Mouse (Mus musculus): ENCODE measurements around the gene Spats2.
A peak's percentile ranks its signal among the peaks of the same experiment; 100 is the strongest.

Spats2 gene

GRCm38 (mm10) chr15:99125711-99126080, at the start of gene Spats2:
Spats2 (plus strand) TSS chr15:99125916.
- DNase-seq (ENCODE audit: low spot score): no peak

GRCm38 (mm10) chr15:99076011-99076410, 49.7 kb upstream of the Spats2 start:
- peak; percentile 72 for DNase-seq (ENCODE audit: low spot score)

GRCm38 (mm10) chr15:99078181-99078910, 47.4 kb upstream of the Spats2 start:
- no peak for DNase-seq (ENCODE audit: low spot score)

- DNase-seq (ENCODE audit: low spot score): no peak
Measured at GRCm38 (mm10) chr15:99079804-99080203, 45.9 kb upstream of the Spats2 start.

GRCm38 (mm10) chr15:99082322-99082721, 43.4 kb upstream of the Spats2 start:
- DNase-seq (ENCODE audit: low spot score): no peak

GRCm38 (mm10) chr15:99082840-99083239, 42.9 kb upstream of the Spats2 start:
- DNase-seq (ENCODE audit: low spot score): no peak

- DNase-seq (ENCODE audit: low spot score): peak; percentile 73
Measured at GRCm38 (mm10) chr15:99083258-99083657, 42.5 kb upstream of the Spats2 start.

GRCm38 (mm10) chr15:99083867-99084557, 41.7 kb upstream of the Spats2 start:
- peak; percentile 54 for DNase-seq (ENCODE audit: low spot score)

- DNase-seq (ENCODE audit: low spot score): no peak
Measured at GRCm38 (mm10) chr15:99084618-99085017, 41.1 kb upstream of the Spats2 start.

GRCm38 (mm10) chr15:99085997-99086396, 39.7 kb upstream of the Spats2 start:
- no peak for DNase-seq (ENCODE audit: low spot score)

- peak; percentile 57 for DNase-seq (ENCODE audit: low spot score)
Measured at GRCm38 (mm10) chr15:99087253-99088075, 38.3 kb upstream of the Spats2 start, which contains the start of gene C1ql4. C1ql4 (minus strand) TSS chr15:99087817.

GRCm38 (mm10) chr15:99088292-99088691, 37.4 kb upstream of the Spats2 start:
- DNase-seq (ENCODE audit: low spot score): peak; percentile 87

GRCm38 (mm10) chr15:99089069-99089468, 36.6 kb upstream of the Spats2 start:
- DNase-seq (ENCODE audit: low spot score): no peak

GRCm38 (mm10) chr15:99092870-99093269, 32.8 kb upstream of the Spats2 start, which contains the start of gene Dnajc22:
Dnajc22 (plus strand) TSS chr15:99093170.
- no peak for DNase-seq (ENCODE audit: low spot score)

- peak; percentile 84 for DNase-seq (ENCODE audit: low spot score)
Measured at GRCm38 (mm10) chr15:99093291-99094258, 32.1 kb upstream of the Spats2 start.

- peak; percentile 76 for DNase-seq (ENCODE audit: low spot score)
Measured at GRCm38 (mm10) chr15:99094631-99095270, 31.0 kb upstream of the Spats2 start.

GRCm38 (mm10) chr15:99095356-99095755, 30.4 kb upstream of the Spats2 start:
- no peak for DNase-seq (ENCODE audit: low spot score)

GRCm38 (mm10) chr15:99096061-99096793, 29.5 kb upstream of the Spats2 start:
- DNase-seq (ENCODE audit: low spot score): no peak

GRCm38 (mm10) chr15:99096831-99097500, 28.8 kb upstream of the Spats2 start:
- DNase-seq (ENCODE audit: low spot score): no peak
